Mouse (Mus musculus): Measurements from ENCODE around the gene Tmem128. TPM values are rescaled to one million over a fixed set of nuclear protein-coding genes. Genes with fewer than 3 reads are reported as not detected.
A peak's percentile ranks its signal among the peaks of the same experiment; 100 is the strongest.

Gene Tmem128
- 75.5 and 79.5 TPM in 2 replicates for polyA plus RNA-seq (2016; fragmentation: Nextera tagmentation; extraction: Ambion mirVana)

GRCm38 (mm10) chr5:38260107-38260682 is at the start of gene Tmem128:
Tmem128 (plus strand) TSS chr5:38260185.
- H3K27me3 ChIP-seq (ENCODE audit: poor library complexity, severe bottlenecking) = 0 out of 2 replicates have a peak, but pooled peaks cover 6% of the 10 kb centered on the region
- under 1% methylated on average over 40 of the region's 40 CpGs for WGBS
- H3K4me1 ChIP-seq = peaks cover 20% of the 10 kb centered on the region
- no peaks in the 10 kb centered on the region for H3K9me3 ChIP-seq
- peak; percentile 64 for DNase-seq (ENCODE audit: extremely low spot score, low spot score)
- H3K27ac ChIP-seq = peak within 1 kb of the TSS; percentile 88
- peaks cover 35% of the 10 kb centered on the region for H3K36me3 ChIP-seq (replicated peaks)
- H3K4me3 ChIP-seq = peak within 1 kb of the TSS; percentile 71

GRCm38 (mm10) chr5:38211691-38212090 is 48.3 kb upstream of the Tmem128 start:
- WGBS = 91% methylated on average over 8 of the region's 8 CpGs
- Histone ChIP-seq H3K4me3 (no peak overlapping the region), H3K27ac (no peak overlapping the region), H3K4me1 (peaks cover 9% of the 10 kb centered on the region; the same call in 1 of the 2 replicates), H3K9me3 (no peaks in the 10 kb centered on the region), H3K27me3 (ENCODE audit: poor library complexity, severe bottlenecking) (no peaks in the 10 kb centered on the region), H3K36me3 (replicated peaks) (peaks cover 85% of the 10 kb centered on the region)
- DNase-seq (ENCODE audit: extremely low spot score, low spot score) = no peak

GRCm38 (mm10) chr5:38213009-38213408 is 47.0 kb upstream of the Tmem128 start:
- H3K4me3 ChIP-seq = no peak overlapping the region
- H3K27me3 ChIP-seq (ENCODE audit: poor library complexity, severe bottlenecking) = no peaks in the 10 kb centered on the region
- 73% methylated on average over 6 of the region's 6 CpGs for WGBS
- peaks cover 9% of the 10 kb centered on the region; the same call in 1 of the 2 replicates for H3K4me1 ChIP-seq
- peaks cover 81% of the 10 kb centered on the region for H3K36me3 ChIP-seq (replicated peaks)
- no peak for DNase-seq (ENCODE audit: extremely low spot score, low spot score)
- H3K27ac ChIP-seq = no peak overlapping the region
- no peaks in the 10 kb centered on the region for H3K9me3 ChIP-seq

GRCm38 (mm10) chr5:38219771-38220307 is 40.1 kb upstream of the Tmem128 start:
- no peaks in the 10 kb centered on the region for H3K9me3 ChIP-seq
- peaks cover 42% of the 10 kb centered on the region for H3K36me3 ChIP-seq (replicated peaks)
- no peaks in the 10 kb centered on the region for H3K27me3 ChIP-seq (ENCODE audit: poor library complexity, severe bottlenecking)
- peaks cover 31% of the 10 kb centered on the region for H3K4me1 ChIP-seq
- DNase-seq (ENCODE audit: extremely low spot score, low spot score) = no peak
- WGBS = 1% methylated on average over 35 of the region's 35 CpGs
- H3K27ac ChIP-seq = peak overlapping the region; percentile 91
- peak overlapping the region; percentile 87 for H3K4me3 ChIP-seq

GRCm38 (mm10) chr5:38220328-38220912 is 39.6 kb upstream of the Tmem128 start, which contains the start of the genes Zbtb49 and Lyar:
Zbtb49 (minus strand) TSS chr5:38220457.
Lyar (plus strand) TSS chr5:38220470.
- peak; percentile 93 for DNase-seq (ENCODE audit: extremely low spot score, low spot score)
- peak within 1 kb of the TSS; percentile 87 for H3K4me3 ChIP-seq
- peak within 1 kb of the TSS; percentile 91 for H3K27ac ChIP-seq
- H3K9me3 ChIP-seq = no peaks in the 10 kb centered on the region
- peaks cover 42% of the 10 kb centered on the region for H3K36me3 ChIP-seq (replicated peaks)
- WGBS = under 1% methylated on average over 55 of the region's 55 CpGs
- no peaks in the 10 kb centered on the region for H3K27me3 ChIP-seq (ENCODE audit: poor library complexity, severe bottlenecking)
- H3K4me1 ChIP-seq = peaks cover 31% of the 10 kb centered on the region

GRCm38 (mm10) chr5:38235422-38235821 is 24.6 kb upstream of the Tmem128 start:
- Histone ChIP-seq H3K27ac (no peak overlapping the region), H3K27me3 (ENCODE audit: poor library complexity, severe bottlenecking) (peaks cover 24% of the 10 kb centered on the region), H3K36me3 (replicated peaks) (peaks cover 68% of the 10 kb centered on the region), H3K4me1 (no peaks in the 10 kb centered on the region), H3K9me3 (peaks cover 5% of the 10 kb centered on the region; the same call in 1 of the 2 replicates), H3K4me3 (no peak overlapping the region)
- WGBS = 74% methylated on average over 4 of the region's 4 CpGs
- DNase-seq (ENCODE audit: extremely low spot score, low spot score) = peak; percentile 52

- Histone ChIP-seq H3K36me3 (replicated peaks) (peaks cover 56% of the 10 kb centered on the region), H3K4me1 (peaks cover 11% of the 10 kb centered on the region), H3K27ac (no peak overlapping the region), H3K27me3 (ENCODE audit: poor library complexity, severe bottlenecking) (peaks cover 24% of the 10 kb centered on the region), H3K4me3 (no peak overlapping the region), H3K9me3 (peaks cover 5% of the 10 kb centered on the region; the same call in 1 of the 2 replicates)
- whole genome bisulfite sequencing = 93% methylated on average over 2 of the region's 2 CpGs
- DNase-seq (ENCODE audit: extremely low spot score, low spot score) = no peak
These were observed 23.4 kb upstream of the Tmem128 start for GRCm38 (mm10) chr5:38236627-38237026.

GRCm38 (mm10) chr5:38240727-38241472 is 19.1 kb upstream of the Tmem128 start:
- peaks cover 24% of the 10 kb centered on the region for H3K27me3 ChIP-seq (ENCODE audit: poor library complexity, severe bottlenecking)
- H3K36me3 ChIP-seq (replicated peaks) = peaks cover 13% of the 10 kb centered on the region
- H3K4me3 ChIP-seq = no peak overlapping the region
- no peak for DNase-seq (ENCODE audit: extremely low spot score, low spot score)
- no peak overlapping the region for H3K27ac ChIP-seq
- H3K9me3 ChIP-seq = peaks cover 5% of the 10 kb centered on the region; the same call in 1 of the 2 replicates
- WGBS = 45% methylated on average over 5 of the region's 5 CpGs
- peaks cover 11% of the 10 kb centered on the region for H3K4me1 ChIP-seq

GRCm38 (mm10) chr5:38241473-38241834 is 18.5 kb upstream of the Tmem128 start:
- 87% methylated on average over 3 of the region's 3 CpGs for WGBS
- peaks cover 5% of the 10 kb centered on the region; the same call in 1 of the 2 replicates for H3K9me3 ChIP-seq
- H3K27ac ChIP-seq = no peak overlapping the region
- no peak overlapping the region for H3K4me3 ChIP-seq
- peaks cover 7% of the 10 kb centered on the region for H3K36me3 ChIP-seq (replicated peaks)
- H3K27me3 ChIP-seq (ENCODE audit: poor library complexity, severe bottlenecking) = peaks cover 24% of the 10 kb centered on the region
- H3K4me1 ChIP-seq = peaks cover 11% of the 10 kb centered on the region
- no peak for DNase-seq (ENCODE audit: extremely low spot score, low spot score)

- no peak overlapping the region for H3K27ac ChIP-seq
- peaks cover under 1% of the 10 kb centered on the region; the same call in 1 of the 2 replicates for H3K9me3 ChIP-seq
- no peak for DNase-seq (ENCODE audit: extremely low spot score, low spot score)
- WGBS = 84% methylated on average over 6 of the region's 6 CpGs
- H3K4me1 ChIP-seq = peaks cover 11% of the 10 kb centered on the region
- H3K36me3 ChIP-seq (replicated peaks) = peaks cover 2% of the 10 kb centered on the region
- no peak overlapping the region for H3K4me3 ChIP-seq
- peaks cover 24% of the 10 kb centered on the region for H3K27me3 ChIP-seq (ENCODE audit: poor library complexity, severe bottlenecking)
These were observed 18.0 kb upstream of the Tmem128 start for GRCm38 (mm10) chr5:38241966-38242365.

GRCm38 (mm10) chr5:38255195-38255594 is 4.8 kb upstream of the Tmem128 start:
- Histone ChIP-seq H3K27ac (no peak overlapping the region), H3K27me3 (ENCODE audit: poor library complexity, severe bottlenecking) (0 out of 2 replicates have a peak, but pooled peaks cover 6% of the 10 kb centered on the region), H3K36me3 (replicated peaks) (no peaks in the 10 kb centered on the region), H3K4me1 (peaks cover 11% of the 10 kb centered on the region), H3K9me3 (no peaks in the 10 kb centered on the region), H3K4me3 (no peak overlapping the region)
- WGBS = 45% methylated on average over 4 of the region's 4 CpGs
- no peak for DNase-seq (ENCODE audit: extremely low spot score, low spot score)

- no peaks in the 10 kb centered on the region for H3K9me3 ChIP-seq
- 85% methylated on average over 3 of the region's 3 CpGs for WGBS
- no peaks in the 10 kb centered on the region for H3K36me3 ChIP-seq (replicated peaks)
- no peak overlapping the region for H3K4me3 ChIP-seq
- H3K4me1 ChIP-seq = peaks cover 11% of the 10 kb centered on the region
- H3K27ac ChIP-seq = no peak overlapping the region
- DNase-seq (ENCODE audit: extremely low spot score, low spot score) = no peak
- H3K27me3 ChIP-seq (ENCODE audit: poor library complexity, severe bottlenecking) = 0 out of 2 replicates have a peak, but pooled peaks cover 6% of the 10 kb centered on the region
These were observed 4.3 kb upstream of the Tmem128 start for GRCm38 (mm10) chr5:38255644-38256043.

Measured in forebrain, embryonic 10.5 days (tissue).